Mouse (Mus musculus) lung, embryonic 16.5 days (tissue): Measurements from ENCODE around the gene Thy1. TPM values are rescaled to one million over a fixed set of nuclear protein-coding genes. Genes with fewer than 3 reads are reported as not detected.

Experiments
- ATAC-seq: fragments of 200-750 bp; cut with Nextera tagmentation; 2 replicates; pipeline ENCODE4 v1.8.0; 2017; ENCODE audit warnings: low read depth, mild to moderate bottlenecking, moderate library complexity
- H3K27ac ChIP-seq: fragments of 300-500 bp; sonication (generic); 2 replicates; pipeline ENCODE4 v1.5.1; 2014; ENCODE audit warnings: mild to moderate bottlenecking, control low read depth, low read length
- H3K27me3 ChIP-seq: fragments of 300-500 bp; sonication (generic); 2 replicates; pipeline ENCODE4 v1.6.1; 2014; ENCODE audit warnings: low read depth, low read length, mixed read lengths; ENCODE audit not compliant: control insufficient read depth, insufficient read depth
- H3K36me3 ChIP-seq: fragments of 300-500 bp; sonication (generic); 2 replicates; pipeline ENCODE4 v1.6.1; 2014; ENCODE audit warnings: low read length; ENCODE audit not compliant: control insufficient read depth, insufficient read depth
- H3K4me1 ChIP-seq: fragments of 300-500 bp; sonication (generic); replicated peaks from 2 replicates; pipeline ENCODE4 v1.6.1; 2014; ENCODE audit warnings: low read length, mixed read lengths; ENCODE audit not compliant: control insufficient read depth, insufficient read depth
- H3K4me2 ChIP-seq: fragments of 300-500 bp; sonication (generic); 2 replicates; pipeline ENCODE4 v1.6.1; 2014; ENCODE audit warnings: low read depth, low read length, control low read depth
- H3K4me3 ChIP-seq: fragments of 300-500 bp; sonication (generic); 2 replicates; pipeline ENCODE4 v1.5.1; 2014; ENCODE audit warnings: mild to moderate bottlenecking, low read length, control low read depth
- H3K9ac ChIP-seq: fragments of 300-500 bp; sonication (generic); 2 replicates; pipeline ENCODE4 v1.6.1; 2014; ENCODE audit warnings: low read length, control low read depth
- H3K9me3 ChIP-seq: fragments of 300-500 bp; sonication (generic); 2 replicates; pipeline ENCODE4 v1.6.1; 2016; ENCODE audit warnings: low read length; ENCODE audit not compliant: control insufficient read depth
- WGBS: fragments of 180-500 bp; shearing (Covaris S2); extraction: QIAGEN DNeasy Blood & Tissue Kit; methylation state at CpG from one replicate; pipeline ENCODE4 v1.1.7; 2014; 5-methylcytosine and 5-hydroxymethylcytosine counted together
- polyA plus RNA-seq: library from polyadenylated mRNA; unstranded; fragments of >200 nt; fragmentation: Nextera tagmentation; extraction: Ambion mirVana; gene quantifications from 2 replicates; pipeline ENCODE4 v1.2.1, GENCODE M21; 2015

The Thy1 gene
- polyA plus RNA-seq, 1 experiment from 2014 or later, result 2.4 TPM

DNA sequence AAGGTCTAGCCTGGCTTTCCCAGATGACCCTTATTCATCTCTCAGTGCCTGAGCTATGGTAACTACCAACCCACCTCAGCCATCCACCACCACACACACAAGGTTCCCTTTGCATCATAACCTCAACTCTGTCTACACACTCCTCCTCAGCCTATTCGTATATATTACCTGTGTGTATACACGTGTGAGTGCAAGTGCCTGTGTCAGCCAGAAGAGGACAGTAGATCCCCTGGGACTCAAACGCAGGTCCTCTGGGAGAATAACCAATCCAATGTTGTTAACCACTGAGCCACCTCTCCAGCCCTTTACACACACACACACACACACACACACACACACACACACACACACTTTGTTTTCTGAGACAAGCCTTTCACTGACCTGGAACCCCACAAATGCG is 12.5 kb upstream of the Thy1 start:
- Histone ChIP-seq H3K4me3 (no peak overlapping the region), H3K27me3 (no peaks in the 10 kb centered on the region), H3K27ac (no peak overlapping the region), H3K4me1 (no peaks in the 10 kb centered on the region), H3K9me3 (no peaks in the 10 kb centered on the region), H3K9ac (no peak overlapping the region), H3K4me2 (no peak overlapping the region), H3K36me3 (no peaks in the 10 kb centered on the region)
- ATAC-seq, result no peak
- 88% methylated on average over 4 of the region's 4 CpGs for WGBS

DNA sequence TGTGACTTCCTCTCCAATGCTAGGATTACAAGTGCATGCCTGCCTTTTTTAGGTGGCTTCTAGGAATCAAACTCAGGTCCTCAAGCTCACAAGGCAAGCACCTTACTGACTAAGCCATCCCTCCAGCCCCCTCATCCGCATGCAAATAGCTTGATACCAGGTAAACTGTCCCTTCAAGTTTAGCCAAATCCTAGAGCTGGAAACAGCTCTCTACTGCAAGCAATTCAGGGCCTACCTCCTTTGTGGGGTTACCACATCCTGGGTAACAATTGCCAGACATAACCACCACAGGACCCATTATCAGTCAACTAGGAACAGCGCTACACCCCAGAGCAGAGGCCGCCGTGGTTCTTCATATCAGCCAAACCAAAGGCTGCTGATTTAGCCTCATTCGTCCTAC is 12.1 kb upstream of the Thy1 start:
- Histone ChIP-seq H3K4me3 (no peak overlapping the region), H3K27ac (no peak overlapping the region), H3K9me3 (no peaks in the 10 kb centered on the region), H3K4me1 (no peaks in the 10 kb centered on the region), H3K9ac (no peak overlapping the region), H3K4me2 (no peak overlapping the region), H3K36me3 (no peaks in the 10 kb centered on the region), H3K27me3 (no peaks in the 10 kb centered on the region)
- no peak for ATAC-seq
- 78% methylated on average over 5 of the region's 5 CpGs for WGBS

DNA sequence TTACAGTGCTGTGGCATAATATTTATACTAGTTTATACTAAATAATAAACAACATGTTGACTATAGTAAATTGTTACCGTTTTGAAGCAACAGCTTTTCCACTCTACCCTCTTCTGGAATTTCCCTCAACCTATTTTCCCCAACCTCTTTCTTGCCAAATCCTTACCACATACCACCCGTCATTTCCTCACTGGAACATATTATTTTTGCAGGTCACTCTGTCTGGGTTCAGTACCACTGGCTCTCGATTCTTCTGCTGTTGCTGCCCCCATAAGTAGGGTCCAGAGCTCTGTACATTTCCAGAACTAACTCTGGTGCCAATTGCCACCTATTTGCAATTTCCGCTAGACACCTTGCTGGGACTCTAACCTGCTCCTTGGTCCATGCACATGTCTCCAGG is 11.2 kb upstream of the Thy1 start:
- Histone ChIP-seq H3K27ac (no peak overlapping the region), H3K4me3 (no peak overlapping the region), H3K36me3 (no peaks in the 10 kb centered on the region), H3K4me1 (no peaks in the 10 kb centered on the region), H3K27me3 (no peaks in the 10 kb centered on the region), H3K4me2 (no peak overlapping the region), H3K9ac (no peak overlapping the region), H3K9me3 (no peaks in the 10 kb centered on the region)
- 60% methylated on average over 4 of the region's 4 CpGs for WGBS
- ATAC-seq, result no peak

DNA sequence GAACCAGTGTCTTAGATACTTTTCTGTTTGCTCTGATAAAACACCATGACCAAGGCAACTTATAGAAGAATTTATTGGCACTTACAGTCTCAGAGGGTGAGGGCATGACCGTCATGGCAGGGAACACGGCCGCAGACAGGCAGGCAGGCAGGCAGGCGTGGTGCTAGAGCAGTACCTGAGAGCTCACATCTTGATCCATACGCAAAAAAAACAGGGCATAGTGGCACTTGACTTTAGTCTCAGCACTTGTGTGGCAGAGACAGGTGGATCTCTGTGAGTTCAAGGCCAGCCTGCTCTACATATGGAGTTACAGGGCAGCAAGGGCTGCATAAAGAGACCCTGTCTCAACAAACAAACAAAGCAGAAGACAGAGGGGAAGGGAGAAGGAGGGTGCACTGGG is 9.9 kb upstream of the Thy1 start:
- WGBS, result 80% methylated on average over 5 of the region's 5 CpGs
- no peaks in the 10 kb centered on the region for H3K4me1 ChIP-seq
- H3K4me2 ChIP-seq, result no peak overlapping the region
- no peaks in the 10 kb centered on the region for H3K9me3 ChIP-seq
- H3K36me3 ChIP-seq, result no peaks in the 10 kb centered on the region
- no peak overlapping the region for H3K9ac ChIP-seq
- no peaks in the 10 kb centered on the region for H3K27me3 ChIP-seq
- no peak for ATAC-seq
- H3K27ac ChIP-seq, result no peak overlapping the region
- H3K4me3 ChIP-seq, result no peak overlapping the region

DNA sequence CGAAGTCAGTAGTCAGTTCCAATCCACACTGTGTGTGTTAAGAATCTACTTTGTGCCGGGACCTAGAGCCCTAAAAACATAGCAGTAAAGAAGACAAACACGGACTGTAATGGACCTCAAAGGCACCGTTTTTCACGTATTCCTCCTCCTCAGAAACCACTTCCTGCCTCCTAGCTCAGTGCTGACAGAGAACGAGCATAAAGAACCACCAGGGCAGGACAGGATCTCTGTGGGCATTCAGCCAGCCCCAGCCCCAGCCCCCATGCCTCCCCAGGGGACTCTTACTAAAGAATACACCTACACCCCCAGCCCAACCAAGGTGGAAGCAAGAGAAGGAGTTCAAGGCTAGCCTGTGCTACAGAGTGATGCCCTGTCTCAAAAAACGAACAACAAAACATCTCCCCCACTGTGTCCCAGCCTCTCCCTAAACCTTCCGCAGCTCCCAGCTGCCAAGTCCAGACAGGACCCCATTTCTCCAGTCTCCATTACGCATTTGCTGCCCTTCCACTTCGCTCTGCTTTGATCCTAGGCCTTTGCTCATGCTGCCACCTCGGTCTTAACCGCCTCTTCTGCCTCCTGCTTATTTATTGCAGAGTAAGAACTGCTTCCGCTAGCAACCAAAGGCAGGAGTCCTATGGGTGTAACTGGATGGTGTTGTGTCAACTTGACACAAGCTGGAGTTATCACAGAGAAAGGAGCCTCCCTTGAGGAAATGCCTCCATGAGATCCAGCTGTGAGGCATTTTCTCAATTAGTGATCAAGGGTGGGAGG is 9.0 kb upstream of the Thy1 start:
- no peak overlapping the region for H3K4me3 ChIP-seq
- H3K4me2 ChIP-seq, result no peak overlapping the region
- H3K27ac ChIP-seq, result no peak overlapping the region
- ATAC-seq, result no peak
- H3K36me3 ChIP-seq, result no peaks in the 10 kb centered on the region
- H3K9ac ChIP-seq, result no peak overlapping the region
- no peaks in the 10 kb centered on the region for H3K27me3 ChIP-seq
- WGBS, result 51% methylated on average over 13 of the region's 13 CpGs
- no peaks in the 10 kb centered on the region for H3K9me3 ChIP-seq
- H3K4me1 ChIP-seq, result no peaks in the 10 kb centered on the region

DNA sequence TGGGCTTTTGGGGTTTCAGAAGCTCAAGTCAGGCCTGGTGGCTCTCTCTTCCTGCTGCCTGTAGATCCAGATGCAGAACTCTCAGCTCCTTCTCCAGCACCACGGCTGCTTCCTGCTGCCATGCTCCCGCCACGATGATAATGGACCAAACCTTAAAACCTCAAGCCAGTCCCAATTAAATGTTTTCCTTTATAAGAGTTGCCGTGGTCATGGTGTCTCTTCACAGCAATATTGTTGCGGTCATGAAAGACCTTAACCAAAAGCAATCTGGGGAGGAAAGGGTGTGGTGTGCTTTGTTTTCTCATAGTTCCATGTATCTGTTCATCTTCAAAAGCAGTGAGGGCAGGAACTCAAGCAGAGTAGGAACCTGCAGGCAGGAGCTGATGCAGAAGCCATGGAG is 6.1 kb upstream of the Thy1 start:
- H3K4me1 ChIP-seq, result no peaks in the 10 kb centered on the region
- no peak overlapping the region for H3K27ac ChIP-seq
- no peak for ATAC-seq
- WGBS, result 92% methylated on average over 5 of the region's 5 CpGs
- no peaks in the 10 kb centered on the region for H3K9me3 ChIP-seq
- peaks cover 6% of the 10 kb centered on the region; the same call in 1 of the 2 replicates for H3K27me3 ChIP-seq
- no peaks in the 10 kb centered on the region for H3K36me3 ChIP-seq
- no peak overlapping the region for H3K9ac ChIP-seq
- H3K4me2 ChIP-seq, result no peak overlapping the region
- H3K4me3 ChIP-seq, result no peak overlapping the region

DNA sequence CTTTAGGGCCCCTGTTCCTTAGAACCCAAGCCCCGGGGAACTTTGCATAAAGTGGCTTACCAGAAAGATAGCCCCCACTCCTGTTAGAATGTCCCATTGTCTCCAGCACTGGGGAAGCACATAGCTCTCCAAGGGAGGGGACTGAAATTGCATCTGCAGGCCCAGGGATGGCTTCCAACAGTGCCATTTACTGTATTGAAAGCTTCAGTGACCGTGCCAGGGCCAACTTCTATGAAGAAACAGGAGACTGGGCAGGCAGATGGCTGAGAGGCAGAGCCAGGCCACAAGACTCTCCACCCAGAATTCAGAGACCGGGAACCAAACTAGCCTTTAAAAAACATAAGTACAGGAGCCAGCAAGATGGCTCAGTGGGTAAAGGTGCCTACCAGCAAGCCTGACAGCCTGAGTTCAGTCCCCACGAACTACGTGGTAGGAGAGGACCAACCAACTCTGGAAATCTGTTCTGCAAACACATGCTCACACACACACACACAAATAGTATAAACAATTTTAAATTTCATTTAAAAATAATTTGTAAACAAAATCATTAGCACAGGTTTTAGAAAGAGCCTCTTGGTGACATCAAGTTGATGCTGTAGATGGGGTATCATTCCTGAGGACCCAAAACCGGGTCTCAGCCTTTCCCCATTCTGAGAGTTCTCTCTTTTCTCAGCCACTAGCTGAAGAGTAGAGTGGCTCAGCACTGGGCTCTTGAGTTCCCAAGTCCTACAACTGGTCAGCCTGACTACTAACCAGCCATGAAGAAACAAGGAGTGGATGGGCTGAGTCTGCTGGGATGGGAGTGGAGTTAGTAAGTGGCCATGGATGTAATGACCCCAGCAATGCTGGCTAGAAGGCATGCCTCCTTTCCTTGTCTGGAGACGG is 1.4 kb upstream of the Thy1 start:
- no peak overlapping the region for H3K4me3 ChIP-seq
- ATAC-seq, result no peak
- H3K9ac ChIP-seq, result no peak overlapping the region
- H3K4me2 ChIP-seq, result no peak overlapping the region
- peaks cover 5% of the 10 kb centered on the region for H3K4me1 ChIP-seq
- no peaks in the 10 kb centered on the region for H3K36me3 ChIP-seq
- no peak overlapping the region for H3K27ac ChIP-seq
- 65% methylated on average over 7 of the region's 7 CpGs for WGBS
- H3K9me3 ChIP-seq, result no peaks in the 10 kb centered on the region
- H3K27me3 ChIP-seq, result peaks cover 36% of the 10 kb centered on the region

DNA sequence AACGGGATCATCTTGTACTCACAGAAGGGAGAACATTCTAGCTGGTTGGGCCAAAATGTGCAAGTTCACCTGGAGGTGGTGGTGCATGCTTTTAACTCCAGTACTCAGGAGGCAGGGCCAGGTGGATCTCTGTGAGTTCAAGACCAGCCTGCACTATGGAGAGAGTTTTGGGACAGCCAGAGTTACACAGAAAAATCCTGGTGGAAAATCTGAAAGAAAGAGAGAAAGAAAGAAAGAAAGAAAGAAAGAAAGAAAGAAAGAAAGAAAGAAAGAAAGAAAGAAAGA is 846 bp upstream of the Thy1 start:
- no peak for ATAC-seq
- Histone ChIP-seq H3K9ac (no peak overlapping the region), H3K4me1 (peaks cover 5% of the 10 kb centered on the region), H3K9me3 (no peaks in the 10 kb centered on the region), H3K4me3 (no peak overlapping the region), H3K36me3 (no peaks in the 10 kb centered on the region), H3K4me2 (no peak overlapping the region), H3K27me3 (peaks cover 39% of the 10 kb centered on the region), H3K27ac (no peak overlapping the region)
- 71% methylated on average over 1 of the region's 1 CpGs for WGBS

DNA sequence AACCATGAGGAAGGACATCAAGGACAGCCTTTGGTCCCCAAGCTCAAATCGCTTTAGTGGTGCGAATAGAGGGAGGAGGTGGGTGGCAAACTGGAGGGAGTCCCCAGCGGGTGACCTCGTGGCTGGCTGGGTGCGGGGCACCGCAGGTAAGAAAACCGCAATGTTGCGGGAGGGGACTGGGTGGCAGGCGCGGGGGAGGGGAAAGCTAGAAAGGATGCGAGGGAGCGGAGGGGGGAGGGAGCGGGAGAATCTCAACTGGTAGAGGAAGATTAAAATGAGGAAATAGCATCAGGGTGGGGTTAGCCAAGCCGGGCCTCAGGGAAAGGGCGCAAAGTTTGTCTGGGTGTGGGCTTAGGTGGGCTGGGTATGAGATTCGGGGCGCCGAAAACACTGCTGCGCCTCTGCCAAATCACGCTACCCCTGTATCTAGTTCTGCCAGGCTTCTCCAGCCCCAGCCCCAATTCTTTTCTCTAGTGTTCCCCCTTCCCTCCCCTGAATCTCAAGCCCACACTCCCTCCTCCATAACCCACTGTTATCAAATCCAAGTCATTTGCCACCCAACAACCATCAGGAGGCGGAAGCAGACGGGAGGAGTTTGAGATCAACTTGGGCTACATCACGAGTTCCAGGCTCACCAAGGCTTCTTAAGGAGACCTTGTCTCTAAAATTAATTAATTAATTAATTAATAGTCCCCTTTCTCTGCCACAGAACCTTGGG is 683 bp downstream of the Thy1 start:
- peaks cover 5% of the 10 kb centered on the region for H3K4me1 ChIP-seq
- H3K4me3 ChIP-seq, result peak overlapping the region; percentile 20
- no peaks in the 10 kb centered on the region for H3K9me3 ChIP-seq
- no peaks in the 10 kb centered on the region for H3K36me3 ChIP-seq
- H3K27me3 ChIP-seq, result peaks cover 39% of the 10 kb centered on the region
- H3K4me2 ChIP-seq, result peak overlapping the region; percentile 45; the same call in 1 of the 2 replicates
- no peak for ATAC-seq
- WGBS, result 2% methylated on average over 23 of the region's 23 CpGs
- no peak overlapping the region for H3K27ac ChIP-seq
- no peak overlapping the region for H3K9ac ChIP-seq
